Mouse (Mus musculus) forebrain, embryonic 11.5 days (tissue): ENCODE data around the gene Trim17. TPM values are rescaled to one million over a fixed set of nuclear protein-coding genes. Genes with fewer than 3 reads are reported as not detected.
A peak's percentile ranks its signal among the peaks of the same experiment; 100 is the strongest.

Source experiments
- ATAC-seq: fragments of 200-750 bp; cut with Nextera tagmentation; replicated peaks from 2 replicates; pipeline ENCODE4 v1.8.0; 2017; ENCODE audit warnings: moderate TSS enrichment; ENCODE audit not compliant: low FRiP score
- DNase-seq: peaks from one replicate; pipeline ENCODE4 v3.0.0-alpha.2; 2017; ENCODE audit warnings: low spot score
- H3K27ac ChIP-seq: fragments of 300-500 bp; sonication (generic); 2 replicates; pipeline ENCODE4 v1.5.1; 2014; ENCODE audit warnings: low read depth, low read length
- H3K27me3 ChIP-seq: fragments of 300-500 bp; sonication (generic); 2 replicates; pipeline ENCODE4 v1.6.1; 2014; ENCODE audit warnings: mild to moderate bottlenecking, low read length, mixed read lengths; ENCODE audit not compliant: control insufficient read depth, insufficient read depth
- H3K36me3 ChIP-seq: fragments of 300-500 bp; sonication (generic); 2 replicates; pipeline ENCODE4 v1.6.1; 2014; ENCODE audit warnings: mild to moderate bottlenecking, low read length, moderate library complexity, mixed read lengths; ENCODE audit not compliant: control insufficient read depth, insufficient read depth
- H3K4me1 ChIP-seq: fragments of 300-500 bp; sonication (generic); replicated peaks from 2 replicates; pipeline ENCODE4 v1.6.1; 2014; ENCODE audit warnings: low read length, mixed read lengths; ENCODE audit not compliant: control insufficient read depth, insufficient read depth
- H3K4me2 ChIP-seq: fragments of 300-500 bp; sonication (generic); 2 replicates; pipeline ENCODE4 v1.6.1; 2014; ENCODE audit warnings: low read depth, mild to moderate bottlenecking, low read length, moderate library complexity, mixed read lengths; ENCODE audit not compliant: severe bottlenecking
- H3K4me3 ChIP-seq: fragments of 300-500 bp; sonication (generic); 2 replicates; pipeline ENCODE4 v1.5.1; 2014; ENCODE audit warnings: low read depth, low read length
- H3K9ac ChIP-seq: fragments of 300-500 bp; sonication (generic); 2 replicates; pipeline ENCODE4 v1.6.1; 2014; ENCODE audit warnings: low read length
- H3K9me3 ChIP-seq: fragments of 300-500 bp; sonication (generic); 2 replicates; pipeline ENCODE4 v1.6.1; 2016; ENCODE audit warnings: low read length, mixed read lengths; ENCODE audit not compliant: control insufficient read depth
- WGBS: fragments of 180-500 bp; shearing (Covaris S2); extraction: QIAGEN DNeasy Blood & Tissue Kit; methylation state at CpG from one replicate; pipeline ENCODE4 v1.1.7; 2014; 5-methylcytosine and 5-hydroxymethylcytosine counted together
- polyA plus RNA-seq: library from polyadenylated mRNA; unstranded; fragments of >200 nt; fragmentation: Nextera tagmentation; extraction: Ambion mirVana; gene quantifications from 2 replicates; pipeline ENCODE4 v1.2.1, GENCODE M21; 2014

The Trim17 gene
- polyA plus RNA-seq, 1 experiment from 2014 or later: 0.75 TPM

DNA sequence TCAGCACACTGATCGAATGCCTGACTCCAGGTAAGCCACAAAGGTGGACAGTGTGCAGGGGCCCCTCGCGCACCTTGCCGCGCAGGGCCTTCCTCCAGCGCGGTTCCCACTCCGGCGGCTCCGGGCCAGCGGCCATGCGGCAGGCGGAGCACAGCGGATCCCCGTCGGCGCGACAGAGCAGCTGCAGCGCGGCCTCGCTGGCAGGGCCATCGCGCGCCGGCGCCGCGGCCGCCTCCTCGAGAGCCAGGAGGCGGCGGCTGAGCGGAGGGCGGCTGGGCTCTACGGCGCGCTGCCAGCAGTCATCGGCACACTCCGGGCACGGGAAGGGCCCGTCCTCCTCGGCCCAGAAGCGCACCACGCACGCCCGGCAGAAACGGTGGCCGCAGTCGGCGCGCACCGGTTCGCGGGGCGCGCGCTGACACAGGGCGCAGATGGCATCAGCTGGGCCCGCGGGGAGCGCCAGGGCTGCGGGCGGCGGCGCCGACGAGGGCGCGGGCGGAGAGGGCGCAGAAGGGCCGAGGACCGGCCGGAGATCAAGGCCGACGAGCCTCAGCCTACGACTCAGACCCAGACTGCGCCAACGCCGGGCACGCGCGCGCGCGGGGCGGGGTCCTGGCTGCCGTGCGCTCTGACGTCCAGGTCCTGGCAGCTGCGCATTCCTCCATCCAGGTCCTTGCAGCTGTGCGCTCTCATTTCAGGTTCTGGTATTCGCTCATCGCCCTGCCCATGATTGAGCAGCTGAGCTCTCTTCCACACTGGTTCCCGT, 16.0 kb upstream of the Trim17 start, which contains the start of gene Rnf187:
TSS of gene Rnf187 (minus strand) at position 595 of the 766 bp plus-strand sequence.
- WGBS: under 1% methylated on average over 82 of the region's 95 CpGs
- Histone ChIP-seq H3K4me3 (peak within 1 kb of the TSS; percentile 92), H3K9ac (peak within 1 kb of the TSS; percentile 97), H3K9me3 (no peaks in the 10 kb centered on the region), H3K27ac (peak within 1 kb of the TSS; percentile 88), H3K36me3 (peaks cover 5% of the 10 kb centered on the region), H3K4me1 (peaks cover 12% of the 10 kb centered on the region; the same call in 1 of the 2 replicates), H3K4me2 (peak within 1 kb of the TSS; percentile 89), H3K27me3 (no peaks in the 10 kb centered on the region)
- peak; percentile 96 for DNase-seq
- ATAC-seq: peak; percentile 97

DNA sequence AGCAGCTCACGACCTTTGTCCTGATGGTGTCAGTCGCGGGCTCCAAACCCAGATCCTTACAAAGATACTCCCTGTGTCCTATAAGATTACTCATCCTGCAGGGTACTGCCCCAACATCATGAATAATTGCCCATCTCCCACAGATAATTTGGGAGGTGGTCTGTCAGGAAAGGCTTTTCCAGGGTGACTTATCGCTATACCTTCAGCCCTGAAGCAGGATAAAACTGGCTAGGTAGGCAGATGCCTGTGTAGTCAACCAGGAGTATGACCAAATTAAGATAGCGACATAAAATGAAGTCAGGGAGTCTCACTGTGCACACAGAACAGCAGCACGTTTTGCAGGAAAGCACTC, 15.4 kb upstream of the Trim17 start:
- H3K9ac ChIP-seq: peak overlapping the region; percentile 97
- peak overlapping the region; percentile 89 for H3K4me2 ChIP-seq
- no peaks in the 10 kb centered on the region for H3K9me3 ChIP-seq
- ATAC-seq (no peak; the same call in 1 of the 2 replicates), DNase-seq (no peak)
- WGBS: 14% methylated on average over 6 of the region's 6 CpGs
- H3K36me3 ChIP-seq: peaks cover 3% of the 10 kb centered on the region
- peak overlapping the region; percentile 92 for H3K4me3 ChIP-seq
- H3K27ac ChIP-seq: peak overlapping the region; percentile 88
- H3K4me1 ChIP-seq: peaks cover 12% of the 10 kb centered on the region; the same call in 1 of the 2 replicates
- H3K27me3 ChIP-seq: no peaks in the 10 kb centered on the region

DNA sequence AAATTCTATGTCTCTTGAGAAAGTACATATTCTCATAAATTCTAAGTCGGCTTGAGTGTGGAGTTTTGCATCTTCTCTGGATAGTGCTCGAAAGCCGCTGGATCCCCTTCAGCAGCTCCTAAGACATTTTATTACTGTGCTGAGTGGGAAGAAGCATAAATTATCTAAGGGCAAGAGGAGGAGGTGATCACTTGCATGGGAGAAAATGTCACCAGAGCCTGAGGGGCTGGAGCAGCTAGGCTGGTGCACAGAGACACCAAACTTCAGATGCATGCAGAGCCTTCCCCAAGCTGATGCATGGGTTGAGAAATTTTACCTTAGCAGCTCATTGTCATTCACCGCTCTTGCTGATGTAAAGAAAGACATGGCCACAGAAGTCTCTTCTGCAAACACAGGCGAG, 10.3 kb upstream of the Trim17 start:
- Histone ChIP-seq H3K9me3 (no peaks in the 10 kb centered on the region), H3K4me2 (no peak overlapping the region), H3K27me3 (no peaks in the 10 kb centered on the region), H3K27ac (no peak overlapping the region), H3K4me3 (no peak overlapping the region), H3K36me3 (no peaks in the 10 kb centered on the region), H3K4me1 (peaks cover 3% of the 10 kb centered on the region; the same call in 1 of the 2 replicates), H3K9ac (no peak overlapping the region)
- ATAC-seq (no peak), DNase-seq (no peak)
- 83% methylated on average over 5 of the region's 5 CpGs for WGBS

DNA sequence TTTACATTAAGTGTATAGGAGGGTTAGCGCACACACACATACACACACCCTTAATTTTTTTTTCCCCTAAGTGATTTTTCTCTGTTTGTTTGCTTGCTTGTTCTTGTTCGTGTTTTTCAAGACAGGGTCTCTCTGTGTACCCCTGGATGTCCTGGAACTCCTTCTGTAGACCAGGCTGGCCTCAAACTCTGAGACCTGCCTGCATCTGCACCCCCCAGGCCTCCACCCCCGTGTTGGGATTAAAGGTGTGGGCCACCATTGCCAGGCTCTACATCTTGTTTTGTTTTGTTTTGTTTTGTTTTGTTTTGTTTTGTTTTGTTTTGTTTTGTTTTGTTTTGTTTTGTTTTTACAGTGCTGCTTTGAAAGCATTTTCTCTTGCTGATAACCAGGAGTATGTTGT, 7.2 kb upstream of the Trim17 start:
- Histone ChIP-seq H3K9me3 (no peaks in the 10 kb centered on the region), H3K36me3 (no peaks in the 10 kb centered on the region), H3K4me1 (peaks cover 4% of the 10 kb centered on the region; the same call in 1 of the 2 replicates), H3K27ac (no peak overlapping the region), H3K4me2 (peak overlapping the region; percentile 67; the same call in 1 of the 2 replicates), H3K27me3 (no peaks in the 10 kb centered on the region), H3K4me3 (no peak overlapping the region), H3K9ac (no peak overlapping the region; the same call in 1 of the 2 replicates)
- DNase-seq: no peak
- ATAC-seq: no peak
- WGBS: 77% methylated on average over 3 of the region's 3 CpGs

DNA sequence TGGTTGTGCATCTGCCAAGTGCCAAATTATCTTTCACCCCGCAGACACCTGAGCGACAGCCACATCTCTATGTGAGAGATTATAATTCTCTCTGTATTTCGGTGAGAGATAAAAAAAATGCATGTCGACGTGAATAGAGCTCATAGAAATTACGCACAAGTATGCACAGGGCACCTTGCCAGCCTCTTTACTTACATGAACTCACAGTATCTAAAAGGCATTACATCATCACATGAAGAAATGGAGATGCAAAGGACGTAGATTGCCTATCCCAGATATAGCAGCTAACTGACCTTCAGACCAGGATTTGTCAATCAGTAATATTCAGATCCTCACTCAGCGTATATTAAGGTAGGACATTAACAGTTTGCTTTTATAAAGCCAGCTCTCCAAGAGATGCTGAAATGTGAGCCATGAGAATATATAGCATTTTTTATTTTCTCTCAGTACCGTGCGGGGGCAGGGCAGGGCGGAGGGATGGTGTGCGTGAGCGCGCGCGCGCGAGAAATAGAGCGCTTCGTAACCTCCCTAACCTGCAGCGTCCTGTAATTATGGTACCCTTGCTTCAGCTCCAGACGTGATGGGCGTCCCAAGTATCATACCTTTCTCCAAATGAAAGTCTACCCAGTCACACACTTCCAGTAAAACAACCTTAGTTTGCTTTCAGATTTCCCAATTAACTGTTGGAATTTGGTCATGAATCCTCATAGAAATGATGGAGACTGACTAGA, 6.5 kb upstream of the Trim17 start:
- 18% methylated on average over 23 of the region's 23 CpGs for WGBS
- Histone ChIP-seq H3K4me3 (peak overlapping the region; percentile 55), H3K4me2 (peak overlapping the region; percentile 67), H3K27me3 (no peaks in the 10 kb centered on the region), H3K27ac (peak overlapping the region; percentile 96), H3K9ac (peak overlapping the region; percentile 74), H3K9me3 (no peaks in the 10 kb centered on the region), H3K36me3 (no peaks in the 10 kb centered on the region), H3K4me1 (peaks cover 4% of the 10 kb centered on the region; the same call in 1 of the 2 replicates)
- DNase-seq (no peak), ATAC-seq (0 out of 2 replicates have a peak, but pooled peaks have one; percentile 52)

DNA sequence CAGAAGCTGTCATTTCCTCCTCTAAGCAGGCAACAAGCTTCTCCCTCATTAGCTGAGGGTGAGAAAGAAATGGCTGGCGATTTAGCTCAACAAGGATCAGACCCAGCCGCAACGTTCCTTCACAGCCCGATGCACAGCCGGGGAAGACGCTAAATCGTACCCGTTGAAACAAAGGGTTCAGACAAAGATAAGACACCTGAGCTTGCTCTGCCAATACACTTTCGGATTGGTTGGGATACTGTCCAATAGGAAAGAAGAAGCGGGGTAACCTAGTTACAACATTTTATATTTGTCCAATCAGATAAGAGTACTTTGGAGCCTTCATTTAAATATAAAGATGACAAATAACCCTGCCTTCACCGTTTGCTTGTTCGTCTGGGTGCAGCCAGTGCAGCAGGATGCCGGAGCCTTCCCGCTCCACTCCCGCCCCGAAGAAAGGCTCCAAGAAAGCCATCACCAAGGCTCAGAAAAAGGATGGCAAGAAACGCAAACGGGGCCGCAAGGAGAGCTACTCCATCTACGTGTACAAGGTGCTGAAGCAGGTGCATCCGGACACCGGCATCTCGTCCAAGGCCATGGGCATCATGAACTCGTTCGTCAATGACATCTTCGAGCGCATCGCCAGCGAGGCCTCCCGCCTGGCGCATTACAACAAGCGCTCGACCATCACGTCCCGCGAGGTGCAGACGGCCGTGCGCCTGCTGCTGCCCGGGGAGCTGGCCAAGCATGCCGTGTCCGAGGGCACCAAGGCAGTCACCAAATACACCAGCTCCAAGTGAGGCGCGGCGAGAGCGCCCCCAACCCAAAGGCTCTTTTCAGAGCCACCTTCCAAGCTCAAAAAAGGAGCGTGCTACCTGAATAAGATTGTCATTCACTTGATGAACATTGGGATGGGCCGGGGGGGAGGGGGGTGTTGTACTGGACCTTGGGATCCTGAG, 5.7 kb upstream of the Trim17 start, which contains the start of gene Hist3h2ba:
TSS of gene Hist3h2ba (plus strand) at position 379 of the 938 bp plus-strand sequence.
- H3K9me3 ChIP-seq: no peaks in the 10 kb centered on the region
- H3K36me3 ChIP-seq: no peaks in the 10 kb centered on the region
- H3K27ac ChIP-seq: peak within 1 kb of the TSS; percentile 96
- H3K27me3 ChIP-seq: no peaks in the 10 kb centered on the region
- peak within 1 kb of the TSS; percentile 67 for H3K4me2 ChIP-seq
- peaks cover 4% of the 10 kb centered on the region; the same call in 1 of the 2 replicates for H3K4me1 ChIP-seq
- under 1% methylated on average over 44 of the region's 48 CpGs for WGBS
- DNase-seq (peak; percentile 83), ATAC-seq (peak; percentile 92)
- H3K9ac ChIP-seq: peak within 1 kb of the TSS; percentile 87
- H3K4me3 ChIP-seq: peak within 1 kb of the TSS; percentile 55

DNA sequence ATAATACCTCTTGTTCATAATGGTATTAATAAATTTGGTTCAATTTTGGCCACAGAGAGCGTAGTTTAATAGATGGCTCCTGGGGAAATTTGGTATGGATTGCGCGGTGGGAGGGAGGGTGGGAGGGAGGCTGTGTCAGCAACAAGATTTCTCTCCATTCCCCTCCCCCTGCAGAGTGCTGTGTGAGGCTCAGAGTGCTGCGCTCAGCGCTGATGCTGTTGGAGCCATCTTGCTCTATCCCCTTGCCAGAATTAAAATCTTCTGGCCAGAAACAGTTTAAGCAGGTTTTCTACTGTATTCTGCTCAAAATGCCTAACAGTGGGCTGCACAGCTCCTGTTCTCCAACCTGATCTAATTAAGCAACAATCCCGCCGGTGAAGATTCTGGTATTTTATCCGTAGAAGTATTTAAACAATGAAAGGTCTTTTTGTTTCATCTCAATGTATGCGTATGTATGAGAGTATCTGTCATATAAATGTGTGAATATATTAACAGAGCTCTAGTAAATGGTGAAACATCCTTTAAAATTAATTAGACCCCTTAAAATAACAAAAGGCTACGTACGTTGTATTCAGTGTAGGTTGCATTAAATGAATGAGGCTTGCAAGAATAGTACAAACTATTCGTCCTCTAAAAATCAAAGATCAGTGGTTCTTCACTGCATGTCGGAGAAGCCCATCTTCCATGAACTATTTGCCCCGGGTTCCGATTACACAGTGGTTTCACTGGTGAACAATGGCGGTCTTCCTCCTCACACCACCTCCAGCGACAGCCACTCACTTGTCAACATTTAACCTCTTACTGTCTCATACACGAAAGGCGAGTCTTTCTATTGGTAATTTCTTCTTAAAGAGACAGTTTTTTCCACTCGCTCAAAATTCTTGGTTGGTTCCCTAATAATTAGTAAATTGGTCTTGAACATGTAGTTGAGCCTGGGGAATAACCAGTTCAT, 4.7 kb upstream of the Trim17 start:
- Histone ChIP-seq H3K27me3 (no peaks in the 10 kb centered on the region), H3K27ac (peak overlapping the region; percentile 96), H3K9me3 (no peaks in the 10 kb centered on the region), H3K9ac (peak overlapping the region; percentile 87), H3K4me3 (peak overlapping the region; percentile 55), H3K4me2 (peak overlapping the region; percentile 62), H3K36me3 (no peaks in the 10 kb centered on the region), H3K4me1 (peaks cover 4% of the 10 kb centered on the region; the same call in 1 of the 2 replicates)
- DNase-seq (peak; percentile 80), ATAC-seq (peak; percentile 57)
- 2% methylated on average over 20 of the region's 20 CpGs for WGBS
